Mouse (Mus musculus) kidney, postnatal 25 days (tissue): Measurements from ENCODE around the gene Phlpp1.

Experiments used
- DNase-seq, 2 experiments: peaks; one replicate each; pipeline ENCODE4 v3.0.0; 2021; ENCODE audit warnings: mixed read lengths in 2 of 2

Phlpp1 gene

DNA sequence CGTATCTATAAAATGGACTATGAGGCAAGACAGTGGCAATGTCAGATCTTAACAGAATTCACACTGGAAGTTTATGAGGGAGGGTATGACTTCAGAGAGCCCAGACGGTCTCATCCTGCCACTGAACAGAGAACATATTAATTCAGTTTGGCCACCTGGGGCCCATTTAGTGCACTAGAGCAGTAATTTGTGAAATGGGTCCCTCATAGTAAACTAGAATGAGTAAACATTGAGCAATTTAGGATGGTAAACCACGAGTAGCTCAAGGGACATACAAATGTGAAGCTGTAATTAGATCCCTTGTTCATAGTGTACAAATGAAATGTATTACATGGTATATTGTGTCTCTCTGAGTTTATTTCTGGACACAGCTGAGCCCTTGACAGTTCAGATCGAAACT is 3.6 kb upstream of the Phlpp1 start:
- no peak for DNase-seq

DNA sequence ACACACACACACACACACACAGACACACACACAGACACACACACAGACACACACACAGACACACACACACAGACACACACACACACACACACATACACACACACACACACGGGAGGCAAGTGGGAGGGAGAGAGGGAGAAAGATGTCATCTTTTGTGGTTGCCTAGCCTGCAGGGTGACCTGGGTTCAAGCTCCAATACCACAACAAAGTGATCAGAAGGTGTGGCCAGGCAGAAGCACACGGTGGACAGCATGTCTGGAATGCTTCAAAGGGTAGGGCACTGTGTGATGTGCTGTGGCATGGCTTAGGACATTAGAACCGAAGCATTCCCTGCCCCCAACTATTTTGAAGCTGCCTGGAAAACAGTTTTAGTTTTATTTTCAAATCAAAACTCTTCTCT is 2.8 kb upstream of the Phlpp1 start:
- DNase-seq = no peak

DNA sequence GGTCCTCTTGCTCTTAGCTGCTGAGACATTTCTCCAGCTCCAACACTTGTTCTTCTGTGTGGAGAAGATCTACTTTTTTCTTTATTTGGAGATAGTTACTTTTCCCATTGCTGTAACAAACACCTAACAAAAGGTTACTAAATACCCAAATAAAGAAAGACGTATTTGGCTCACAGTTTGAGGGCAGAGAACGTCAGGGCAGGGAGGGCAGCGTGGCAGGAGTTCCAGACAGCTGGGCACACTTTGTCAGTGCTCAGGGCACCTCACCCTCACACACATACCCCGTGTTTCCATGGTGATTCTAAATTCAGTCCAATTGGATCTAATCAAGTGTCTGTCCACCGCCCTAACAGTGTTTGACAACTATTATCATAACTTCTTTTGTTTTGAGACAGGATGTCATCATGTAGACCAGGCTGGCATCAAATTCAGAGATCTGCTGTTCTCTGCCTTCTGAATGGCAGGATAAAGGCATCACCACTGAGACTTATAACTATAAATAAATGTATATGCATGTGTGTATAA is 1.7 kb upstream of the Phlpp1 start:
- DNase-seq = no peak

DNA sequence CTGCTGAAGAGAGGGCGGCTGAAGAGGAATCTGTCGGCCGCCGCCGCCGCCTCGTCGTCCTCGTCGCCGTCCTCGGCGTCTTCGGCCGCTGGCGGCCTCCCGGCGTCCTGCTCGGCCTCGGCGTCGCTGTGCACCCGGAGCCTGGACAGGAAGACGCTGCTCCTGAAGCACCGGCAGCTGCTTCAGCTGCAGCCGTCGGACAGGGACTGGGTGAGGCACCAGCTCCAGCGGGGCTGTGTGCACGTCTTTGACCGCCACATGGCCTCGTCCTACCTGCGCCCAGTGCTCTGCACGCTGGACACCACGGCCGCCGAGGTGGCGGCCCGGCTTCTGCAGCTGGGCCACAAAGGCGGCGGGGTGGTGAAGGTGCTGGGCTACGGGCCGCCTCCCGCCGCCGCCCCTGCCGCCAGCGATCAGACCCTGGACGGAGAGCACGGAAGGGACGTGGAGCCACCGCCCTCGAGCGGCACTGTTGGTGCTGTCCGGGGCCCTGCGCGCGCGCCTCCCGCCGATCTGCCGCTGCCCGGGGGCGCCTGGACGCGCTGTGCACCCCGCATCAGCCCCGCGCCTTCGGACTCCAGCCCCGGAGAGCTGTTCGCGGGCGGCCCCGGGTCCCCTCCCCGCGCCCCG is 864 bp downstream of the Phlpp1 start:
- peak; percentile 46 to 68 for DNase-seq

DNA sequence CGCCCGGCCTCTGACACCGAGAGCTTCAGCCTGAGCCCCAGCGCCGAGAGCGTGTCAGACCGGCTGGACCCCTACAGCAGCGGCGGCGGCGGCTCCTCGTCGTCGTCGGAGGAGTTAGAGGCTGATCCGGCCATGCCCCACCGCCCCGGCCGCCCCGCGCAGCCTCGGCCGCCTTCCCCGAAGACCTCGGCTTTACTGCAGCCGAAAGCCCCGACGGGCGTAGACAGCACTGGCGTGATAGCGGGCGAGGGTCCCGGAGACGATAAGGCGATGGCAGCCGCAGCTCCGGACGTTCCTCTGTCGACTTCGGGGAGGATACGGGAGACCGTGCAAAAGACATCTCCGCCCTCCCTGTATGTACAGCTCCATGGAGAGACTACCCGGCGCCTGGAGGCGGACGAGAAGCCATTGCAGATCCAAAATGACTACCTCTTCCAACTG is 1.4 kb downstream of the Phlpp1 start:
- DNase-seq = peak in 1 of 2 experiments; percentile 30

DNA sequence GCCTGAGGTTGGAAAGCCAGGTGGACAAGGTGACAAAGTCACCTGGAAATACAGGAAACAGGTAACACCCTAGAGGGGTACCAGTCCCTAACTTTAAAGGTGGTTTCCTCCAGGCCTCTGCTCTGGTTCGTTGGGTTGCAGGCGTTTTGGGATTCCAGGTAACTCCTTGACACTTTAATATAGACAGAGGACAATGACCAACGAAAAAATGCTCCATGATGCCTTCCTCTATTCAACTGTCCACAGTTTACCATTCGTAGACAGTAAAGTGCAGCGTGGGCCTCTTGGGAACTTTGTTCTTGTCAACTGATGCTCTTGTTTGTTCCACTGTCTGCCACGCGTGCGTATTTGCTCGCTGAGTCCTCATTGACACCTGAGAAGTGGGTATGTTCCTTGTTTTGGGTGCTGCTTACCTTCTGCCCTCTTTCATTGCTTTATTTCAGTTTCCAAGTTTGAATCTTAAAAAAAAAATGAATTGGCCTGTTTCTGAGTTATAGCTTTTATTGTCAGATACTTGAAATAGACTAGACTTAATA is 2.1 kb downstream of the Phlpp1 start:
- DNase-seq = no peak

DNA sequence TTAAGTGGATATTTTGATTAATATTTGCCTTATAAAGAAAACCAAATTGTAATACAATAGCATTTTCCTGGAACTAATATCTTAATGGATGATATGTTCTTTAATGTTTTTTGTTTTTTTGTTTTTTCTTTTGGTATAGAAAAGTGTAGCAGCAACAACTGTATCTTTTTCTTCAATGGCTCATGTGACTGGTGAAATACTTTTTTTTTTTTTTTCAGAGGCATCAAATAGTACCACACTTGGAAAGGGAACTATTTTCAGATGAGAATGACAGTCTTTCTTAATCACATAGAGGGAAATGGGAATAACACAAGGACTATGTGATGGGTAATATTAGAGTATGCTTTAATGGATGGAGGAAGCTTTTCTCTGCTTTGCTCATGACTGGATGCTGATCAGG is 3.0 kb downstream of the Phlpp1 start:
- no peak for DNase-seq

DNA sequence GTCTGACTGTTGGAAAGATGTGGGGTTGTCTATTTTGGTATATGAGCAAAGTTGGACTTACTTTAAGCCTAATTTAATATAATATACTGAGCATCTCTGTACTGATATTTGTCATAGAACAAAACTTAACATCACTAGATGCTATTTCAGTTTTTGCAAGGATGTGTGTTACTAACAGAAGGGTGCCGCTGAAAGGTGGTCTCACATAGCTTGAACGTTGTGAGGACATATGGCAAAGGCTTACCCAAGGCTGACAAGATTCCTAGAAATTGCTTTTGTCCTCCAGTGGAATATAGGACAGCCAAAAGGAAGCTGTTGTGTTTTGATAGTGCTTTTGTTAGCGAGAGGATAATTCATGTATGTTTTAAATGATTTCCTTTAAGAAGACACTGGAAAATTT is 3.8 kb downstream of the Phlpp1 start:
- no peak for DNase-seq

DNA sequence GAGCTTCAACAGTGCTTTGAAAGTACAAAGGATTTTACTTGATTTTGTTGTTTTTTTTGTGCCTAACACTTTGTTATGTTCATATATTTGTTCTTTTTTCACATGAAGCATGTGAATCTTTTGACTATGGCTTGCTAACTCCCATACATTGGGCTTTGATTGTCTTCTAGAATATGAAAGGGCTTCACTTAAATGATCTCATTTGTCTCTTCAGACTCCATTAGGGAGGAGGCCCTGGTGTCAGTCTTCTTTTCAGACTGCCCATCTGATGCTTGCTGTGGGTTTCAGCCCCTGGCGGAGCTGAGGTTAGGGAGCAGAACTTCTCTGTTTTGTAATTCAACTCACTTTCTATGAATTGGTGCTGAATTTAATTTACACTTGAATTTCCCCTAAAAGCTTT is 5.2 kb downstream of the Phlpp1 start:
- no peak for DNase-seq

DNA sequence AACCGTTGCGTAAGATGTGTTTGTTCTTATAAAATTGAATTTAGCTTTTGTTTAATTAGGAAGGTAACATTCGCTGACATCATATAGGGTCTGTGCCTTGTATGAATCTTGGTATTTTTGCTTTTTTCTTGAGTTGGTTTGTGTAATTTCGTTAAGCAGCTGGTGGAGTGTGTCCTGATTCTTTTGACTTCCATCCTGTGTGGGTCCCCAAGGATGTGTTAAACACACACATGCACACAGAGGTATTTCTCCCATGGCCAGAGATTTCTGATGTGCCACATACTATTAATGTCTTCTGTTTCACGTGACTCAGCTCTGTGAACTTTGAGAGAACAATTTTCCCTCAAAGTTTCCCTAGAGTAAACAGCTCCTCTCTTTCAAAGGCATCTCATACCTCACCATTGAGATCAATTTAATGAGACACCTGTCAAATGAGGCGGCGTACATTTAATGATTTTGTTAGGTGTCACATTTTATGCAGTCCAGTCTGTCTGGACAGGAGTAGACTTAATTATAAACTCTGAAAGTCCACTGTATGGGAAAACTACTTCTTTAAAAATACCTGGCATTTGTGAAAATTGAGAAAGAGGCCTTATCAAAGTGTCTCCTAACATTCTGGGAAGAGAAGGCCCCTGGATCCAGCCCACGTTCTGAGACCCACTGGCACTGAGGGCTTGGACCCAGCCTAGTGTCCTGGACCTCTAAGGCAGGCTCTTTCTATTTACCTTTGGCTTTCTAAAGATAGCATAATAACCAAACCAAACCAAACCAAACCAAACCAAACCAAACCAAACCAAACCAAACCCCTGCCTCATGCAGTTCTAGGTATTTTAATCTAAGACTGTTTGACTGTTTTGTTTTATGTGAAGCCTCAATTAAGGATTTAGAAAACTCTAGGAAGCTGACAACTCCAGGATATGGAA is 6.6 kb downstream of the Phlpp1 start:
- no peak for DNase-seq

DNA sequence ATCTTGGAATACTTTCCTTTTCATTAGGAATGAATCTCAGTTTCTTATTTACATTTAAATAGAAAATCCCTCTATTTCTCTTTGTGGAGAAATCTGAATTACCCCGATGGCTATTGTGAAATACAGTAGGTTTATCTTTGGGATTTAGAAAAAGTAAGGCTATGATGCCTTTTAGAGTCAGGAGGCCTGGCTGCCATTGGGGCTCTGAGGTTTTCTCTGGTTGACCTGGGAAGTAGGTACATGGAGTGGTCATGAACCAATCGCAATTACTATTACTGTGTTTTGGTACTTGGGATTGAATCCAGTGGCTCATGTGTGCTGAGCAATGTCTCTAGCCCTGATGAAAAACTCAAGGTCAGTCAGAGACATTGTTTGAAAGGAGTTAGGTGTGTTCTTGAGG is 12.1 kb downstream of the Phlpp1 start:
- DNase-seq = no peak

DNA sequence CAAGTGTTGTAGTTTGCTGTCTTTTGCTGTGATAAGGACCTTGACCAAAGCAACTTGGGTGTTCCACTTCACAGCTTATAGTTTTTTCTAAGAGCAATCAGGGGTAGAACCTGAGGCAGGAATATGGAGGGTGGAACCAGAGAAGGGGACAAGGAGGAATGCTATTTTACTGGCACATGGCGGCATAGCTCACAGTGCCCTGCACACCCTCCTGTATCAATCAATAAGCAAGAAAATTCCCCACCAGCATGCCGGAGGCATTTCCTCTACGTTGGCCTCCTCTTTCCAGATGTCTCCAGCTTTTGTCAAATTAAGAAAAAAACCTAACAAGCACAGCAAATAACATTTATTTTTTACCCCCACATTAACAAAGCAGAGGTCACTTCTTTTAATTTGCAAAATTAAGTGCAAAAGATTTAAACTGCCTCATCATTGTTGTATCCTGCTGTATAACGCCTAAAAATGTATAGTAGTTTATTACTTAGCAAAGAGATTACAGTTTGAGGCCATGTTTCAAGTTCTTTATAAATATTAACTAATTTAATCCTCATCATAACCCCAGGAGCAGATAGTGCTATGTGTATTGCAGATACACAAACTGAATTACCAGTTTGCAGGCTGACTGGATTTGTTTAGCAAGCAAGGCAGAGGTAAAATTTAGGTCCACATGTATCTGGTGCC is 13.4 kb downstream of the Phlpp1 start:
- DNase-seq = no peak

DNA sequence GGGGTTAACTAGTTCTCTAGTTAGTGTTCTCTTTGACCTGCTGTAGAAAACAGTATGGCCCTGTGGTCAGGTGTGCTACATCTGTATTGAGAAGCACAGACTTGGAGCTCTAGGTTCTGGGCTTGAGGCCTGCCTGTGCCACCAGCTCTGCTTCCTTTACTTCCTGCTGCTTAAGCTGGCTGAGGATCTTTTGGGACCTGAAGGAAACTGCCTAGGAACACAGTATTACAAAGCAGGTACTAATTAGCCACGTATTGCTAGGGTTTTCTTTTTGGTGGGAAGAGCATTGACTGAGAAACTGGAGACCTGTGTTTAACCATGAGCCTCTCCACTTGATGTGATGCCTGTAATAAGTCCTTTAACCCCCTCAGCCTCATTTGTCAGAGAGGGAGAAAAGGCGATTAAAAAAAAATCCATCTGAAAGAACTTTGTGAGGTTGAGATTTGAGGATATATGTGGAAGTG is 13.9 kb downstream of the Phlpp1 start:
- no peak for DNase-seq

DNA sequence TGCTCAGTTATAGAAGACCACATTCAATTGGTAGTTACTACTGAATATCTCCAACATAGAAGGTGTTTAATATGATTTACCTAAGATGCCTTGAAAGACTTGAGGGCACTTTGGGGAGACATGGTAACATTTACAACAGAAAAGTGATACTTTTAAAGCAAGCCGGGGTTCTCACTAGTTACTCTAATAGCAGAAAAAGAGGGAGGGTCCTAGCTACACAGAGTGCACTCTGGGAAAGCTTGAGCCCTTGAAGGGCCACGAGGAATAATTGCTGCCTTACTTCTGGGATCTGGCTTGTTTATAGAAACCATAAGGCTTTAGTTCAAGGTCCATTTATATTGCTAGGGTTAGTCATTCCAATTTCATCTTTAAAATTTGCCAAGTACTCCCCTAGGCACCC is 14.5 kb downstream of the Phlpp1 start:
- DNase-seq = no peak

DNA sequence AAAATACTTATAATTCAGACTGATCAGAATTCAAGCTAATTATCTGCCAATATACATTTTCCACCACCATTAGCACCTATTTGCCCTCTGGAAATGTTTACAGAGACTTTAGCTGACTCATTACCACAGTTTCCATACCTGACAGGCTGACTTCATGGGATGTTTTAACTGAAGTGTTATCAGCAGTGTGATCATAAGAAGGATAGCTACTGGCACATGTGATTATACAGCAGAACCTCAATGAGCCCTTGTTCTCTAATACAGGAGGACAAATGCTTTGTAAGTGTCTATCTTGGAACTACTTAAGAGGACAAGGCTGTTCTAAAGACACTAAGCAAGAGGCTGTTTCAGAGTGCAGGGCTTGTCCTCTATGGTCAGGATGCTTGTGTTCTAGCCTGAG is 15.9 kb downstream of the Phlpp1 start:
- DNase-seq = no peak

DNA sequence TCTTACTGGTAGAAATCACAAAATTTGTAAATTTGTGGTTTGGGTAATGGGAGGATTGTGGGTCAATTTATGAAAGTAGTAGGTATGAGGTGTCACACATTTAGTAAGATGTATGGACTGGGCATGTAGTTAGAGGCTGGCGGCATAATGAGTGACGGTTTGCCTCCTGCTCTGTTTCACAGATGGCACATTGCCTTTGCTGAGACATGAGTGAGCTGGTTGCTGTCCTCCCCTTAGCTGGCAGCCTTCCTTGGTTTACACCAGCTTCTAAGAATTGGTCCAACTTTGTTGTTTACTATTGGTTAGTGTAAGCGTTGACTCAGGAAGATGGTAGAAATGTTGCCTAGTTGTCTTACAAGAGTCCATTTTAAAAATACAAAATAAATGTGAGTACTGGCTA is 17.2 kb downstream of the Phlpp1 start:
- no peak for DNase-seq

DNA sequence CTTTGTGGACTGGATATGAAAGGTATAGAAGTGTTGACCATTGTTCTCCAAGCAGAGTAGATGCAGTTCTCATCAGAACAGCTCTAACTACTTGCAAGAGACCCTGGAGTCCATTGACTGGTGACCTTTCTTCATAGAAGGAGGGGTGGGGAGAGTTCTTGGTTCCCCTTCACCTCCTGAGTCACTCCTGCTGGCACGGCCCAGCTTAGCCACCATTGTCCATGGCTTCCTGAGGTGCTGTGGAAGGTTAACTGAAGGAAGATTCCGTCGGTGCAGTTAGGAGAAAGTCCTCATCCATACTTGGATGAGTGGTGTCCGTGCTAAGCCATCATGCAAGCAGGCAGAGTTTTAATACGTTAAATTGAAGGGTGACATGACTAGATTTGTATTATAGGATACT is 17.8 kb downstream of the Phlpp1 start:
- no peak for DNase-seq

DNA sequence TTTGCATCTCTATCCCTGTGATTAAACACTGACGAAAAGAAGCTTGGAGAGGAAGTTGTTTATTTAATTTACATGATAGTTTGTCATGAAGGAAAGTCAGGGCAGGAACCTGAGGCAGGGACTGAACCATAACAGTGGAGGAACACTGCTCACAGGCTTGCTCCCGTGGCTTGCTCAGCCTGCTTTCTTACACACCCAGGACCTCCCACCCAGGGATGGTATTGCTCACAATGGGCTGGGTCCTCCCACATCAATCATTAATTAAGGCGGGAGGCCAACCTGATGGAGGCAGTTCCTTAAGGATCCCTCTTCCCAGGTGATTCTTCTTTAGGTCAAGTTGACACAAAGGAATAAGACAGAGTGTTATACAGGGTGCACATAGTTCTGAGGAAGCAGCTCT is 19.1 kb downstream of the Phlpp1 start:
- no peak for DNase-seq

DNA sequence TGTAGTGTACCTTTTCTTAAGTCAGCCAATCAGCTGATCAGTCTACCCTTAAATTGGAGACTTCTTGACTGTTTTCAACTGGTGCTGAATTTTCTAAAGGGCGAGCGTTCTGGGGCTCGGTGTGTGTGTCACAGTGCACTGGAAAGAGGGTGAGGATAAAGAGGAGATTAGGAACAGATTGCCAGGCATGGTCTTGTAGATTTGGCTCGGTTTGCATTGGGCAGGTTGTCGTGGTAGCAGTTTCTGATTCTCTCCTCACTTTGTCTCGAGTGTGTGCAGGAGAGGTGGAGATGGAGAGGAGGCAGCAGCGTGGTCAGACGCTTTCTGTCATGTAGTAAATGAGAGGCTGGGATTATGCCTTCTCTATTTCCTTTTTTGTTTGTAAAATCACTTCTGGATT is 20.3 kb downstream of the Phlpp1 start:
- DNase-seq = no peak

DNA sequence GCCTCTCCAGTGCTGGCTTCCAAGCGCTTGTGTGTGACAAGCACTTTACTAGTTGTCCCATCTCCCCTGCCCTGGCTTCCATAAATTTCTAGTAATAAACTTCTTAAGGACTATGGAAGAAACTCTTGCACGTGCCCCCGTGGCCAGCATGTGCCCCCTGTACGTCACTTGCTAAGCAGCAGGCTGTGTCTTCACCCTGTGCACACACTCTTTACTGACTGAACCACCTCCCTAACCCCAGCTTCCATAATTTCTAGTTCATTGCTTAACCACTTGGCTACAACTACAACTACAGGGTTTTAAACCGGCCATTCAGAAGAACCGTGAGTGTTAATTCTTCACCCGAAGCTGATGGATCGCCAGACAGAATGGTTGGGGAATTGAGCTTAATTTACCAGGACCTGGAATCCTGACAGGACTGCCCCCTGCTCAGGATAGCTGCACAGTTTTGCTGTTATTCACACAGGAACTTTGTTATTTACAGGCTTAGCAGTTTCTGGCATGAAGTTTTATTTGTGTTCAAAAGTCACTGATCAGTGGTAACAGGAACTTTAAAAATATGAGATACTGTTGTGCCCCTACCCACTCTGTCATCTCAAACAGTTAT is 21.4 kb downstream of the Phlpp1 start:
- peak in 1 of 2 experiments; percentile 44 for DNase-seq

DNA sequence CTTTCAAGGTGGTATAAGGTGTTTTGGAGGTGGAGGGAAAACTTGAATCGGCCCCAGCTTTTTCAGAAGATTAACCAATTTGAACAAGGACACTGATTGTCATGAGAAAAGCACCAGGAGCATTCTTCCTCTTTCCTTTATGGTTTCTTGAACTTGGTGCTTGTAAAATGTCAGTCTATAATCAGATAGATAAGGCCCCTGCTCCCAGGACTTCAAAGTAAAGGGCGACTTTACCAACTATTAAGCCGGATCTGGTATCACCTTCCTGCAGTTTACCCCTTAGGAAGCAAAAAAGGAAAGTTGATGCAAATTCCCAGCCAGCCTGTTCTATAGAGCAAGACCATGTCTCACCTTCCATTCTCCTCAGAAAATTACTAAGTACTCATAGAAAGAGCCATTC is 21.9 kb downstream of the Phlpp1 start:
- no peak for DNase-seq

DNA sequence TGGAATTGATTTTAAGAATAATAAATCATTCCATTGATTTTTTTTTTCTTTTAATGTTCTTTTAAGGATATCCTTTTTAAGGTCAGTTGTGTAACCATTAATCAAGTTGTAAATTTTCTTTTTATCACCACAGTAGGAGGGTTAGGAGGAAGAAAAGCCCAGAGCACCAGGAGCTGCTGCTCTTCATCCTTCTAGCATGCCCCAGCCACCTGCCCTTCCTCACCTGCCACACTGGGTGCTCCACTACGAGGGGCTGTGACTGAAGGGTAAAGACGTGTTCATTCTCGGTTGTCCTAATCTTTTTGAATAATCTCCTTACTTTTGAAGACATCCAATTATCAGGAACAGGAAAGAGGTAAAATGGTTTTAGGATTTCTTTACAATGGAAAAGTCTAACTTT is 22.7 kb downstream of the Phlpp1 start:
- DNase-seq = no peak

DNA sequence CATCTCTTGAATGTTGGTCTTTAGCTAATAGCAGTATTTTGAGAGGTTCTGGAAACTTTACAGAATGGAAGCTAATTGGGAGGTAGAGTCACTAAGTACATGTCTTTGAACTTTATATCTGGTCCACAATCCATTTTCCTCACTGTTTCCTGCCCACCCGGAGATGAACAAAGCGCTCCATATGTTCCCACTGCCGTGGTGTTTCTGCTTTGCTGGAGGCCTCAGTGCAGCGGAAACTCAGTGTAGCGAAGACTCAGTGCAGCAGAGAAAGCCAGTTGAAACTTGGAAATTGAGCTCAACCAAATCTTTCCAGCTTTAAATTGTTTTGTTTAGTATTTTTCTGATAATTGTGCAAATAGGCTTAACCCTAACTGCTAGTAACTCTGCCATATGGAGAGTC is 26.4 kb downstream of the Phlpp1 start:
- DNase-seq = no peak
